Mouse (Mus musculus) urinary bladder, adult 2 months (tissue): ENCODE data around the gene Pih1d1. TPM values are rescaled to one million over a fixed set of nuclear protein-coding genes. Genes with fewer than 3 reads are reported as not detected.
A peak's percentile ranks its signal among the peaks of the same experiment; 100 is the strongest.
"Not testable (repeated sequence)": the region's sequence is repeated elsewhere in the genome, so short reads cannot be mapped to it uniquely, and the experiment has no call there.

Experiments
- DNase-seq: peaks from one replicate; pipeline ENCODE4 v3.0.0; 2022; ENCODE audit warnings: low spot score
- polyA plus RNA-seq: library from polyadenylated mRNA; depleted of rRNA; stranded (reverse); fragments of >200 nt; gene quantifications from 2 replicates; pipeline ENCODE4 v1.2.3, GENCODE M21; 2012

Gene Pih1d1
- polyA plus RNA-seq, 1 experiment: 58.3 TPM

DNA sequence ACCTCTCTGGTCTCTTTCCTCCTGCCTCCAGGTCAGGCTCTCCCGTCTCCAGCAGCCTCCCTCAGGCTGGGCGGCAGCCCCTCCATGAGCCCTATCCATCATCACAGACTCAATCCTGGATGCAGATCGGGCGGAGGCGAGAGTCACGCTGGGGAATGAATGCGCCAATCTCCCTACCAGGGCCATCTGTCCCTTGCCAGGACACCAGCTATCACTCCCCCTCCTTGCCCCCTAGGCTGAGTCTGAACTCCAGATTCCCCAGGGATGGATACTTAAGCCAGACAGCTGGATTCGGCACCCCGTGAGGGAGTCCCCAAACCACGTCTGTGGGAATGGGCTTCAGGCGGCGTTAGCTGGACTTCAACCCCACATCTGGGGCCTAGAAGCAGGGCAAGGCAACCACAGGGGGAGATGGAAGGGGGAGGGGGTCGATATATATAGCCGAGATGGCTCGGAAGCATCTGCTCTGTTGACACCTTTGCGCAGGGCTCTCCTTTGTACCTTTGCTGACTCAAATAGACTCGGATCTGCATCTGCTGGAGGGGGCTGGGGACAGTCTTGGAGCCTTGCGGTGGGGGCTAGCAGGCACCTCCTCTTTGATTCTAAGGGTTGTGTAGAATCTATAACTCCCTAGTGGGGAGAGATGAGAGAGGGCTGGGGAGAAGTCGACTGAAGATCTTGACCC is 13.8 kb downstream of the Pih1d1 start:
- no peak for DNase-seq

DNA sequence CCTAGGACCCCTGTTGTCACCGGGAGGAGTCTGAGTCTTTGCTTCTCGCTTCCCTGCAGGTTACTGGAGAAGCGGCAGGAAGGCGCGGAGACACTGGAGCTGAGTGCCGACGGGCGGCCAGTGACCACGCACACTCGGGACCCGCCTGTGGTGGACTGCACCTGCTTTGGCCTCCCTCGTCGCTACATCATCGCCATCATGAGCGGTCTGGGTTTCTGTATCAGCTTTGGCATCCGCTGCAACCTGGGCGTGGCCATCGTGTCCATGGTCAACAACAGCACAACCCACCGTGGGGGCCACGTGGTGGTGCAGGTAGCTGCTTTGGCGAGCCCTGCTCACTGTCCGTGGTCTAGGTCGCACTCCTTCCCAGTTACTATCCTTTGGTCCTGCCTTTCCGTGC is 14.6 kb downstream of the Pih1d1 start:
- DNase-seq: no peak

DNA sequence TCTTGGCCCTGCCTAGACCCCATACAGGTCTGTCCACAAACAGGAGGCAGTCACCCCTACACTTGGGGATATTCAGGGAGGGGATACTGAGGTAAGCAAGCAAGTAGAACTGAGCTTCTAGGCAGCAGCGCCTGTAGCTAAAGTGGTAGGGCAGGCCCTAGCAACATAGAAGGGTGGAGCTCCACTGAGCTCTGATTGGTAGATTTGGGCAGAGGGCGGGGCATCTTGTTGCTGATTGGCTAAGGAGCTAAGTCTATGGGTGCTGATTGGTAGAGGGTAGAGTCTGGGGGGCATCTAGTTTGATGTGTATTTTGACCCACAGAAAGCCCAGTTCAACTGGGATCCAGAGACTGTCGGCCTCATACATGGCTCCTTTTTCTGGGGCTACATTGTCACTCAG is 15.4 kb downstream of the Pih1d1 start:
- DNase-seq: no peak

DNA sequence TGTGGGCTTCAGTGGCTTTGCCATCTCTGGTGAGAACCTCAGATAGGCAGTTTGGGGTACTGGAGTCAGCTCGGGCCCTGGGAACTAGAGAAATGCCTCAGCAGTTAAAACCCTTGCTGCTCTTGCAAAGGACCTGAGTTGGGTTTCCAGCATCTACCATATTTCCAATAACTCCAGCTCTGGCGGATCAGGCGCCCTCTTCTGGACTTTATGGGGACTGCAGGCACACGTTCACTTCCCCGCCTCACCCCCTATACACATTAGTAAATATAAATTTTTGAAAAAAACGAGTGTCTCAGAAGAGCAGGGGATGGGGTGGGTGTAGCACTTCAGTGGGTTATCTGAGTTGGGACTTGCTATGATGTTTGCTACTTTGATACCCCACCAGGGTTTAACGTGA is 18.9 kb downstream of the Pih1d1 start:
- no peak for DNase-seq

DNA sequence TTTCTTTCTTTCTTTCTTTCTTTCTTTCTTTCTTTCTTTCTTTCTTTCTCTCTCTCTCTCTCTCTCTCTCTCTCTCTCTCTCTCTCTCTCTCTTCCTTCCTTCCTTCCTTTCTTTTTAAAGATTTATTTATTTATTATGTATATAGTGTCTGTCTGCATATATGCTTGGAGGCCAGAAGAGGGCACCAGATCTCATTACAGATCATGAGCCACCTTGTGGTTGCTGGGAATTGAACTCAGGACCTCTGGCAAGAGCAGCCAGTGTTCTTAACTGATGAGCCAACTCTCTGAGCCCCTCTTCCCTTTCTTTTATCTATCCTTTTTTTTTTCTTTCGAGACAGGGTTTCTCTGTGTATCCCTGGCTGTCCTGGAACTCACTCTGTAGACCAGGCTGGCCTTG is 19.7 kb downstream of the Pih1d1 start:
- DNase-seq: not testable (repeated sequence)

DNA sequence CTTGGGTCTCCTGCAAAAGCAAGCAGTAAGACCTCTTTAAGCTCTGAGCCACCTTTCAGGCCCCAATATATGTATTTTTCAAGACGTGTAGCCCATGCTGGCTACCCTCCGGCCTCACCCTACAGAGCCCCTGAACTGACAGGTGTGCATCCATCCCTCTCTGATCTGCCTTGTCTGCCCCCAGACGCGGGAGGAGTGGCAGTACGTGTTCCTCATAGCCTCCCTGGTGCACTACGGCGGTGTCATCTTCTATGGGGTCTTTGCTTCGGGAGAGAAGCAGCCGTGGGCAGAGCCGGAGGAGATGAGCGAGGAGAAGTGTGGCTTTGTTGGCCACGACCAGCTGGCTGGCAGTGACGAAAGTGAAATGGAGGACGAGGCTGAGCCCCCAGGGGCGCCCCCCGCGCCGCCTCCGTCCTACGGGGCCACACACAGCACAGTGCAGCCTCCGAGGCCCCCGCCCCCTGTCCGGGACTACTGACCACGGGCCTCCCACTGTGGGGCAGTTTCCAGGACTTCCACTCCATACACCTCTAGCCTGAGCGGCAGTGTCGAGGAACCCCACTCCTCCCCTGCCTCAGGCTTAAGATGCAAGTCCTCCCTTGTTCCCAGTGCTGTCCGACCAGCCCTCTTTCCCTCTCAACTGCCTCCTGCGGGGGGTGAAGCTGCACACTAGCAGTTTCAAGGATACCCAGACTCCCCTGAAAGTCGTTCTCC is 20.6 kb downstream of the Pih1d1 start:
- DNase-seq: no peak

DNA sequence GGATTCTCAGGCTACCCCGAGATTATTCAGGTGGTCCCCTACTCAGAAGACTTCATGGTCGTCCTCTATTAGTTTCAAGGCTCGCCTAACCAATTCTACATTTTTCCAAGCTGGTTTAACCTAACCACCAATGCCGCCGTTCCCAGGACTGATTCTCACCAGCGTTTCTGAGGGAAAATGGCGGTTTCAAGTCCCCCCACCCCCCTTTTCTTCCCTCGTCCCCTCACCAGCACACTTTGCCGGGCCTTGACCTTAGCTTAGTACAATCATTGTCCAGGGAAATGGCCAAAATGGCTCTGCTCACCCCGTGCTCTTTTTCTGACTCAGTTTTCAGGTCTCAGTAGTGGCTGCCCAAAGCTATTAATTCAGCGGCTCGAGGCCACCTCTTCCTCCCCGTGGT is 21.3 kb downstream of the Pih1d1 start:
- no peak for DNase-seq

DNA sequence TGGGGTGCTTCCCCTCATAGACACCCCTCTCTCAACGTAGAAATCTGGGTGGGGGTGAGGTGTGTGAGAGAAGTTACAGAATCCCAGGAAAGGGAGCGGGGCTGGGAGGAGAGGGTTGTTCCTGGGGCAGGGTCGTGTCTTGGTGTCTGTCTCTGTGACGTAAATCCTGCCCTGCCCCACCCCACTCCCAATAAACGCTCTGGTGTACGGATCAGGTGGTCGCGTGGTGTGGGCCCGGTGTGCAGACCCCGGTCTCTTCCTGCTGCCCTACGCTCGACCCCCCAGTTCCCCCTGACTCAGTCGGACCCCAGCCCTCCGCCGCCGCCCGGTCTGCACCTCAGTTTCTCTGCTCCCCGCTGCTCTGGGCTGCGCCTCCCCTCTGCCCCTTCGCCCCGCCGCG is 21.8 kb downstream of the Pih1d1 start:
- no peak for DNase-seq

DNA sequence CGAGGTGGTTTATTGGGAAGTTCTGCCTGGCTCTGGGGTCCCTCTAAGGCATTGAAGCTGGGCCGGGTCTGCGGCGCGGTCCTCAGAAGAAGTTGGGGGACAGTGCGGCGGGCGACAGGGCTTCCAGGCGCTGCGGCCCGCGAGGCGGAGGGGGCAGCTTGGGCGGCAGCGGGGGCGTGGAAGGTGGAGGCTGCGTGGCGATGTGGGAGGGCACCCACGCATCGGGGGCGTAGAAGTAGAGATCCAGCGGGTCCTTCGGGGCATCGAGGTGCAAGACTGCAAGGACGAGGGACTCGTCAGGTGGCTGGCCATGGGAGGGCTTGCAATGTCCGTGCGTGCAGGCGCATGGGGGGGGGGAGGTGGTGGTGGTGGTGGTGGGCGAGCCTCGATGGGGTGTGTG is 22.3 kb downstream of the Pih1d1 start:
- no peak for DNase-seq

DNA sequence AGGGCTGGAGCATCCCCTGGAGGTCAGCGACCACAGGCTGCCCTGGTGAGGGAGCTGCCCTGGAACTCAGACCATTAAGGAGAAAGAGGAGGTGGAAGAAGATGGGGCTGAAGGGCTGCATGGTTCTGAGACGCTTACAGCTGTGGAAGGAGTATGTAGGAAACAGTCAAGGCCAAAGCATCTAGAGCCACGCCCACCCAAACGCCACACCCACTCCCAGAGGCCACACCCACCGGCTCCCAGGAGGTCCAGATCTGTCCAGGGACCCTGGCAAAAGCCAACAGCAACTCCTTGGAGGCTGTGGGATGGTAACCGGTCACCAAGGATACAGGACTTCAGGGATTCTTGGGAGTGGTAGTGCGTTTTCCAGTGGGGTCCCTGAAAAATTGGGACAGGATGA is 24.4 kb downstream of the Pih1d1 start:
- no peak for DNase-seq

DNA sequence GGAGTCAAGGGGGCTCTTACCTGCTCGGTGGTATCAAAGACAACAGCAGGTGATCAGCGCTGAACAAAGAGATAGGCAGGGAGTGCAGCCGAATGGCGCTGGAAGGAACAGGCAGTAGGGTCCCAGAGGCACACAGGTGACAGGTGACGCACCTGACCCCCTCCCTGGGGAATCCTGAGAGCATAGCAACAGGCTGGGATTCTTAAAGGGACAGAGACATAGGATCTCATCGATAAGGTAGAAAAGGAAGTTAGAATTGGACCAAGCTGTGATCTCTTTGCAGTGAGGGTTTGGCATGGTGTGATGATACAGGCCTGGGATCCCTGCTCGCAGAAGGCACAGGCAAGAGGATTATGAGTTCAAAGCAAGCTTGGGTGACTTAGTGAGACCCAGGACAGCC is 25.4 kb downstream of the Pih1d1 start, which contains the start of gene Gfy:
Gene Gfy (minus strand): TSS at position 101 of the 400 bp plus-strand sequence.
- no peak for DNase-seq

DNA sequence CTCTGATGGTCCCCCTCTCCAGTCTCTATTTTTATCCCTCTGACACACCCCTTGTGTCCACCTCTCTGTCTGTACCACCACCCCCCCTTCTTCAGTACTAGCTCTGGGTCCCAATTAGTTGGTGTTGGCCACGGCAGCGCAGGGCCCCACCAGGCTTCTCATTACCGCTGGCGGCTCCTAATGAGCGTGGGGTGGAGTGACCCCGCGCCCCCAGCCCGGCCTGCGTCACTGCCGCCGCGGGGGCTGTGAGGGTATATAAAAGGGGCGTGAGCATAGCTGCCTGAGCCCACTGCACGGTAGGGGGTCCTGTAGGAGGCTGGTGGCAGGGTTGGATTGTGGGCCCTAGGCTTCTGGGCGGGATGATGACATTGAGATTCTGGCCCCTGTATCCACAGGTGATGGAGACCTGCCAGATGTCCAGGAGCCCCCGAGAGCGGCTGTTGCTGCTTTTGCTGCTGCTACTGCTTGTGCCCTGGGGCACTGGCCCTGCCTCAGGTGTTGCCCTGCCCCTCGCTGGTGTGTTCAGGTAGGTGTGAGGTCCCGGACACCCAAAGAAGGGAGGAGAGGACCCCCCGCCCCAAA is 26.9 kb downstream of the Pih1d1 start, which contains the start of gene Pth2:
Gene Pth2 (plus strand): TSS at position 100 of the 582 bp plus-strand sequence.
- DNase-seq: no peak

DNA sequence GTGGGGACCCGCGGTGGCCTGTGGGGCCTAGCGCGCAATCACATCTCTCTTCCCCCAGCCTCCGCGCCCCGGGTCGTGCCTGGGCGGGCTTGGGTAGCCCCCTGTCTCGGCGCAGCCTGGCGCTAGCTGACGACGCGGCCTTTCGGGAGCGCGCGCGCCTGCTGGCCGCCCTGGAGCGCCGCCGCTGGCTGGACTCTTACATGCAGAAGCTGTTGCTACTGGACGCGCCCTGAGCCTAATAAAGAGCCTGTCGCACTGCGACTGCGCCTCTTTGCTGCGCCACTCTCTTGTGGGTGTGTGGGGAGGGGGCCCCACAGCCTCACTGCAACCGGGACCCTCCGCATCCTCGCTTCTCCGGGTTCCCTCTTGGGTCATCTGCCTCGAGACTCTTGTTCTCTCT is 27.4 kb downstream of the Pih1d1 start:
- DNase-seq: no peak

DNA sequence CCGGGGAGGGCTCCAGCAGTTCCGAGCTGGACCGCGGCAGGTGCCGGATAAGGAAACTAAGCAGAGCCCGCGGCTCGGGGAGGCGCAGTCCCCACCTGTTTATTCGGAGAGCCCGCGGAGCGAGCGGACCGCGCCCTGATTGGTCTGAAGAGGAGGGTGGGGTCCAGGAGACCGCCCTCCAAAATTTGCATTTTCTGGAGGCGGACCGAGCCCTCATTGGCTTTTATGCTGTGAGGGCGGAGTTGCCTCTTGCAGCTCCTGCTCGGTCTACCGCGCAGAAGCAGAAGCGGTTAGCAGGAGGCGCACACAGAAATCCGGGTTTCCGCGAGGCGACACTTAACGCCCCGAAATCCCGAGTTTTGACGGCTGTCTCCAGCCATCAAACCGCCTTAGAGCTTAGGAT is 28.1 kb downstream of the Pih1d1 start:
- peak; percentile 72 for DNase-seq

DNA sequence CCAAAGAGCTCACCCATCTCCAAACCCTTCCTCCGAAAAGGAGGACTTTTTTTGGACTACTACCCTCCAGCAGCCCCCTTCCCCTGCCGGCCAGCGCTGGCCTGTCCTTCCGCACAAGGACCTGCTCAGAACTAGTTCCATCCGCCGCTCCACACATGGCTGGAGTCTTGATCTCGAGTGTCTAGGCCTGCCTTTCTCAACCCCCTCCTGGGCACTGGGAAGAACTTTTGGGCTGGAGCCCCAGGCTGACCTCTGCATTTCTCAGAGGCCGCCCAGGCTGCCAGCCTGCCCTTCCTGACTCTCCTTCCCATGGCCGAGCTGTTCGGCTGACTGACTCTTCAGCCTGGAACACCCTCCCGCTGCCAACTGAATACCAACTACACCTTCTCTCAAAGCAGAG is 28.5 kb downstream of the Pih1d1 start:
- DNase-seq: no peak

DNA sequence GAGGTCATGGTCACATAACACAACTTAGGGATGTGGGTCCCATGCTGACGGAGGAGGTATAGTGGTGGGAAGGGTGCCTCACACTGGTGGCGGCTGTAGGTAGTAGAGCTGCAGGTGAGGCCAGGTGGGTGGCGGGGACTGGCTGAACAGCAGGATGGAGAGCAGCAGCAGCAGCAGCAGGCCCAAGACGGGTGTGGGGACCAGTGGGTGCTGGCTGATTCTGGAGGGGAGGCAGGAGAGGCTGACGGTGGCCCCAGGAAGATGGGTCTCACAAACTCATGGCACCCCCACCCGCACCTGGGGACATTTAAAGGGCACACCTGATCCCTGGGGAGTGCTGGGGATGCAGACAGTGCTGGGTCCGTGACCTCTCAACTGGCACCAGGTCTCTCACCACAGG is 29.6 kb downstream of the Pih1d1 start:
- no peak for DNase-seq

DNA sequence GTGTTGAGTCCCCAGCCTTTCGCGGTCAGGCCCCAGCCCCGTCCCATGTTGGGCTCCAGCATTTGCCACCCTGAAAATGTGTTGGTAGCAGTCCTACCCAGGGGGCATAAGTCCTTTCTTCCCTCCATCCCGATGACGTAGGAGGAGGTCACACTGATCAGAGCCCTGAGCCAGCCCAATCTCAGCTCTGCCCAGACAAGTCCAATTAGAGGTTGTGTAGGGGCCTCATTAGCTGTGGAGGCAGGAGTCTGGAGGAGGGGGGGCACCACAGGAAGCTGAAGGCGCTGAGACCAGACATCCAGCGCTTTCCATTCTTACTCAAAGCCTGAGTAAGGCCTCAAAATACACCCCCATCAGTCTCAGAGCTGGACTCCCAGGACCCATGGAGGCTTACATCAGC is 31.8 kb downstream of the Pih1d1 start:
- no peak for DNase-seq

DNA sequence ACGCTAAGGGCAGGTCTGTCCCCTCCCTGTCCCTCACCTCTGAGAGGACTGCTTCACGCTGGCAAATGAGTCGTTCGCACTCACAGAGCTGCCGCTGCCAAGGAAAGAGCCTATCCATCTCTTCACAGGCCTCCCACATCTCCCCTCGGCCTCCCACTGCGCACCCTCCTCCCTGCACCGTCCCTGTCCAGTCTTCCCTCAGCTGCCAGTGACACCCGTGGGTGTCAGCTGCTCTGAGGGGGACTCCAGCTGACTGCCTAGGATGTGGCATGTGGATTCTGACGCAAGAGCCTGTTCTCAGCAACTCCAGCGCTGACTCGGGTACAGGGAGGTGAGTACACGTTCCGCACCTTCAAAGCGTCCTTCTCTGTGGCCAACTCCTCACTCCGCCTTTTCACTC is 35.5 kb downstream of the Pih1d1 start:
- no peak for DNase-seq

DNA sequence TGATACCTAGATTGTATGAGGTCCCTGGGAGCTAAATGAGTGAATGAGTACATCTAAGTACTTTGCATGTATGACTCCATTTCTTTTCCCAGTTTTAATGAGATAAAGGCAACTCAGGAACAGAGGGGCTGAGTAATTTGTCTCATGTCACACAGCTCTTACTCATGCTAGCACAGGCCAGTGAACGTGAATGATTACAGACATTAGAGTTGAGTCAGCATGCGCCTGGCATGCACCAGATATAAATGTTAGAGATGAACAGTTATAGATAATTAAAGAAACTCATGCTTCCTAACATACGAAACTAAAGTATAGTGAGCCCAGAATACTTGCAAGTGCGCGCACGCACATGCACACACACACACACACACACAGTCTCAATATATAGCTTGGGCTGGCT is 36.1 kb downstream of the Pih1d1 start:
- no peak for DNase-seq

DNA sequence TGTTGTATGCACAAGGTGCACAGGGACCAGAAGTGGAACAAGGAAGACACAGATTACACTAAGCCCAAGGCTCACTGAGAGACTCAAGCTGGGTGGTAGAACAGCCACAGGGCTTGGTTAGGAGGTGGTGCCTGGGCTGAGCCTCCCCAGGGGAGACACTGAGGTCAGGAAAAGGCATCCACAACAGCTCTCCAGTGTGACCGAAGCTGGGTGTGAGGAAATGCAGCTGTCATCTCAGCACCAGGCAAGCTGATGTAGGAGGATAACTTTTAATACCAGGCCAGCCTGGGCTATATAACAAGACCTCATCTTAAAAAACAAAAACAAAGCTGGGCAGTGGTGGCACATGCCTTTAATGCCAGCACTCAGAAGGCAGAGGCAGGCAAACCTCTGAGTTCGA is 37.1 kb downstream of the Pih1d1 start:
- no peak for DNase-seq

DNA sequence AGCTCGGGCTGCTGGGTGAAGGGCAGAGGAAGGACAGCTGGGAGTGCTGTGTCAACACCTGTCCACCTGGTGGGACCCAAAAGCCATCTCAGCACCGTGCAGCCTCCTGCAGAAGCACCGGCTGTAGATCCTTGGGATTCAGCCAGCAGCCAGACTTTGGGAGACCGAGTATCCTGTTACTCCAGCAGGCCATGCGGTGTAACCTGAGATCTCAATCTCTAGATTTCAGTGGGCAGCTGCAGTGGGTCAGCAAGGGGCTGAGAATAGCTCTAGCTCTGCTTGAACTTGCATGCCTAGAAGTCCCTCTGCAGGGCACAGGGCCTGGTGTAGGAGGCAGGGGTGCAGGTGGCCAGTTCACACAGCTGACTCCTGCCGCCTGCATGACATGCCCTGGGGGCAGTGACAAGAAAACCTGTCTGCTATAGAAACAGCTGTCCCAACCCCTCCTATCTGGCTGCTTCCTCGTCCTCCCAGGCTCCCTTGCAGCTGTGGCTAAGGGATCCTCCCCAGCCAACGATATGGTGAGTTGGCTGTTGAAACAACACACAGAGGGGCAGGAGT is 37.8 kb downstream of the Pih1d1 start:
- DNase-seq: no peak

DNA sequence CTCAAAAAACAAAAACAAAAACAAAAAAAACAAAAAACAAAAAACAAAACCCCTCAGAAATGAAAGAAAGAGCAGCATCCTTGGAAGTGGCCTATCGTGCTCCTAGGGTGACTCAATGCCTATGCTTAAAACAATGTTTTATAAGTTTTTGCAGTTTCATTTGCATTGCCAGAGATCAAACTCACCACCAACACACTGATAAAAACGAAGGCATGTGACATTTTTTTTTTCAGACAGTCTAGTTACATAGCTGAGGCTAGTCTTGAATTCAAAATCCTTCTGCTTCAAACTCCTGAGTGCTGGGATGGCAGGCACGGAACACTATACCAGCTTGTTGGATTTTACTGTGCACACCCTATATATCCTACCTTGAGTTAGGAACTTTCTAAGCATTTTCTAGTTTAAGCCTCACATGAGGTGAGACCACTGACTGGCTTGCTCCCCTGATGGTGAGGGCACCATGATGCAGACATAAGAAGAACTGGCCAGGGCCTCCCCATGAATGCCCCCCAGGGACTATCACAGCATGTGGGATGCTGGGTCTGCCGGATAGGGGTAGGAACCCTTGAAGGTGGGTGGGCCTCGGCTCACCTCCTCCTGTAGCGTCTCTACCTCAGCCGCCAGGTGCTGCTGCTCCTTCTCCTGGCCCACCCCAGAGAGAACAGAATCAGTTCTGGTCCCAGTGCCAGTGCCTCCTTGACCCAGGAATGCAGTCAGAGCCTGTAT is 38.6 kb downstream of the Pih1d1 start:
- no peak for DNase-seq
